Mouse (Mus musculus): ENCODE data around the gene Pla2g12b. TPM values are rescaled to one million over a fixed set of nuclear protein-coding genes. Genes with fewer than 3 reads are reported as not detected.

Gene Pla2g12b
- total and polyA plus RNA-seq, 3 experiments = not detected

DNA sequence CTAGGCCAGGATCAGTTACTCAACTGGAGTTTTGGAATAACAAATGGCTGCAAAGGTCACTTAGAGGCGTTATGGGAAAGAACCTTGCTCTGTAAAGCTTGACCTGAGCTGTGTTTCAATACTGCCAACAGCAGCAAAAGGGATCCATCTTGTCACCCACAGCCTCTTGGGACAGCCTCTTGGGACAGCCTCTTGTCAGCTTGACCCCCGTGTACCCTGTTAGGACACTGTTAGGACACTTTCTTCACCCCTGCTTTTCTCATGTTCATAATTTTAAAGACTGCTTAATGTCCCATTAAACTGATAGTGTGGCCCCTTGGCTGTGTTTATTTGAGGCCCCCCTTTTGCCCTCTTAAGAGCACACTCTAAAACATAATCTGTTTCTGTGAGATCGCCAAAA is 21.0 kb downstream of the Pla2g12b start (continued):
- no peak for TF ChIP-seq CTCF (IDR thresholded peaks at IDR 0.05 in 2 of 3, conservative IDR thresholded peaks at IDR 0.05 in 1 of 3; ENCODE audit: control insufficient read depth in 1 of 3, insufficient read depth in 1 of 3, low read depth in 2 of 3, low read length in 3 of 3, poor library complexity in 1 of 3, severe bottlenecking in 1 of 3)

DNA sequence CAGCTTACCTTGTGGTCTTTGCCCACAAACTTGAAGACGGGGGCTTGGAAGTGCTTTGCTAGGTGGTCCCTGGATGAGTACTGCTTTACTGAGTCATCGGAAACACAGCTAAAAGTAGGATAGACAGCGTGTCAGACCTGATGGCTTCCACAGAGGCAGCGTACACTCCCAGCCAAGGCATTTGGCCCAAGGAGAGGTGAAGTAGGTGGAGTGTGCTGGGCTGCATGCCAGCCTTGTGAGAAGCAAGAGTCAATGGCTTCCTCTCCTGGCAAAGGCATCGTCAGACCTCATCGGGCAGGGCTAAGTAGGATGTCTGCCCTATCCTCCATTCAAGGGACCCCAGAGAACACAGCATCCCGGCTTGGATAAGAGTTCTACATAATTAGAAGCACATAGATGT is 21.9 kb downstream of the Pla2g12b start:
- TF ChIP-seq USF1 (IDR thresholded peaks at IDR 0.05; ENCODE audit: low read depth, low read length) (no peak), SMC3 (IDR thresholded peaks at IDR 0.05; ENCODE audit: low read depth, low read length) (no peak), HCFC1 (IDR thresholded peaks at IDR 0.05; ENCODE audit: low read depth, low read length) (no peak), ETS1 (IDR thresholded peaks at IDR 0.05; ENCODE audit: low read depth, low read length) (no peak), CTCF (IDR thresholded peaks at IDR 0.05 in 2 of 3, conservative IDR thresholded peaks at IDR 0.05 in 1 of 3; ENCODE audit: control insufficient read depth in 1 of 3, insufficient read depth in 1 of 3, low read depth in 2 of 3, low read length in 3 of 3, poor library complexity in 1 of 3, severe bottlenecking in 1 of 3) (no peak), MEF2A (IDR thresholded peaks at IDR 0.05; ENCODE audit: extremely low read depth, insufficient replicate concordance, low read depth, low read length, poor library complexity, severe bottlenecking) (no peak), RAD21 (IDR thresholded peaks at IDR 0.05; ENCODE audit: low read depth, low read length) (no peak), TBP (IDR thresholded peaks at IDR 0.05; ENCODE audit: low read depth, low read length) (no peak), TAL1 (IDR thresholded peaks at IDR 0.05; ENCODE audit: low read length) (no peak), EP300 (IDR thresholded peaks at IDR 0.05; ENCODE audit: low read depth in 1 of 2, low read length in 2 of 2) (no peak), ZNF384 (IDR thresholded peaks at IDR 0.05; ENCODE audit: low read depth, low read length) (no peak), USF2 (IDR thresholded peaks at IDR 0.05; ENCODE audit: borderline replicate concordance in 1 of 2, insufficient read depth in 1 of 2, low read depth in 1 of 2, low read length in 2 of 2) (no peak), RCOR1 (IDR thresholded peaks at IDR 0.05; ENCODE audit: low read depth, low read length) (no peak), SIN3A (IDR thresholded peaks at IDR 0.05; ENCODE audit: low read length) (no peak)
- Histone ChIP-seq H3K4me1 (ENCODE audit: control insufficient read depth in 1 of 2, insufficient read depth in 2 of 2, low read length in 2 of 2) (peaks cover 0 to 17% of the 10 kb centered on the region in 2 experiments; a peak in 2 of 4 replicates), H3K27me3 (ENCODE audit: control insufficient read depth in 1 of 2, insufficient read depth in 2 of 2, low read length in 2 of 2) (no peaks in the 10 kb centered on the region), H3K9me3 (replicated peaks; ENCODE audit: insufficient read depth, low read length) (no peaks in the 10 kb centered on the region), H3K27ac (ENCODE audit: control insufficient read depth, low read depth, low read length) (no peak overlapping the region), H3K36me3 (ENCODE audit: control insufficient read depth in 1 of 2, insufficient read depth in 2 of 2, low read length in 2 of 2) (peaks cover 0 to 4% of the 10 kb centered on the region in 2 experiments; a peak in 2 of 4 replicates), H3K9ac (ENCODE audit: control insufficient read depth, low read depth, low read length, poor library complexity, severe bottlenecking) (no peak overlapping the region), H3K4me3 (ENCODE audit: control insufficient read depth in 1 of 2, insufficient read depth in 1 of 2, low read depth in 2 of 2, low read length in 2 of 2) (no peak overlapping the region), H3K79me2 (ENCODE audit: control insufficient read depth, insufficient read depth, low read length, poor library complexity) (no peaks in the 10 kb centered on the region)
- DNase-seq (ENCODE audit: low read depth, low spot score) = no peak

- no peak for TF ChIP-seq ZNF384 (IDR thresholded peaks at IDR 0.05; ENCODE audit: low read depth, low read length)
- no peak for TF ChIP-seq ZKSCAN1 (IDR thresholded peaks at IDR 0.05; ENCODE audit: low read depth, low read length)
- no peak for TF ChIP-seq MYC (IDR thresholded peaks at IDR 0.05; ENCODE audit: low read depth, low read length)
- TF ChIP-seq USF1 (IDR thresholded peaks at IDR 0.05; ENCODE audit: low read depth, low read length) = no peak
- no peak for TF ChIP-seq KAT2A (conservative IDR thresholded peaks at IDR 0.05; ENCODE audit: low read depth, low read length)
- no peak for TF ChIP-seq HCFC1 (IDR thresholded peaks at IDR 0.05; ENCODE audit: low read depth, low read length)
- no peak for TF ChIP-seq CHD2 (IDR thresholded peaks at IDR 0.05; ENCODE audit: low read length)
- TF ChIP-seq BHLHE40 (IDR thresholded peaks at IDR 0.05; ENCODE audit: borderline replicate concordance, low read depth, low read length) = no peak
- no peak for TF ChIP-seq NRF1 (IDR thresholded peaks at IDR 0.05; ENCODE audit: insufficient read depth, low read depth, low read length, poor library complexity, severe bottlenecking)
- no peak for TF ChIP-seq MYB (IDR thresholded peaks at IDR 0.05; ENCODE audit: low read depth, low read length)
- no peak for TF ChIP-seq POLR2AphosphoS2 (IDR thresholded peaks at IDR 0.05; ENCODE audit: low read length)
- no peak for TF ChIP-seq ZMIZ1 (IDR thresholded peaks at IDR 0.05; ENCODE audit: low read depth, low read length)
- no peak for TF ChIP-seq RAD21 (IDR thresholded peaks at IDR 0.05; ENCODE audit: low read depth, low read length)
- H3K36me3 ChIP-seq (ENCODE audit: control insufficient read depth in 1 of 2, insufficient read depth in 2 of 2, low read length in 2 of 2) = peaks cover 0 to 7% of the 10 kb centered on the region in 2 experiments; a peak in 2 of 4 replicates
- H3K9ac ChIP-seq (ENCODE audit: control insufficient read depth, low read depth, low read length, poor library complexity, severe bottlenecking) = no peak overlapping the region
- DNase-seq (ENCODE audit: low read depth, low spot score) = no peak
- H3K27ac ChIP-seq (ENCODE audit: control insufficient read depth, low read depth, low read length) = no peak overlapping the region
- no peaks in the 10 kb centered on the region for H3K79me2 ChIP-seq (ENCODE audit: control insufficient read depth, insufficient read depth, low read length, poor library complexity)
- peaks cover under 1 to 21% of the 10 kb centered on the region in 2 experiments for H3K4me1 ChIP-seq (ENCODE audit: control insufficient read depth in 1 of 2, insufficient read depth in 2 of 2, low read length in 2 of 2)
- no peaks in the 10 kb centered on the region for H3K9me3 ChIP-seq (replicated peaks; ENCODE audit: insufficient read depth, low read length)
- no peak overlapping the region for H3K4me3 ChIP-seq (ENCODE audit: control insufficient read depth in 1 of 2, insufficient read depth in 1 of 2, low read depth in 2 of 2, low read length in 2 of 2)
- H3K27me3 ChIP-seq (ENCODE audit: control insufficient read depth in 1 of 2, insufficient read depth in 2 of 2, low read length in 2 of 2) = no peaks in the 10 kb centered on the region
These were observed 22.9 kb downstream of the Pla2g12b start for GRCm38 (mm10) chr10:59426371-59426770.
